Mouse (Mus musculus) spleen, embryonic (tissue): Measurements from ENCODE around the gene Nop2.

Experiments
- CTCF ChIA-PET: fragments of 350-600 bp; sonication (Branson Sonifier 250); formaldehyde crosslinking; loops from one replicate; lab custom pipeline; 2022; lab: Charles Lee

Gene Nop2

DNA sequence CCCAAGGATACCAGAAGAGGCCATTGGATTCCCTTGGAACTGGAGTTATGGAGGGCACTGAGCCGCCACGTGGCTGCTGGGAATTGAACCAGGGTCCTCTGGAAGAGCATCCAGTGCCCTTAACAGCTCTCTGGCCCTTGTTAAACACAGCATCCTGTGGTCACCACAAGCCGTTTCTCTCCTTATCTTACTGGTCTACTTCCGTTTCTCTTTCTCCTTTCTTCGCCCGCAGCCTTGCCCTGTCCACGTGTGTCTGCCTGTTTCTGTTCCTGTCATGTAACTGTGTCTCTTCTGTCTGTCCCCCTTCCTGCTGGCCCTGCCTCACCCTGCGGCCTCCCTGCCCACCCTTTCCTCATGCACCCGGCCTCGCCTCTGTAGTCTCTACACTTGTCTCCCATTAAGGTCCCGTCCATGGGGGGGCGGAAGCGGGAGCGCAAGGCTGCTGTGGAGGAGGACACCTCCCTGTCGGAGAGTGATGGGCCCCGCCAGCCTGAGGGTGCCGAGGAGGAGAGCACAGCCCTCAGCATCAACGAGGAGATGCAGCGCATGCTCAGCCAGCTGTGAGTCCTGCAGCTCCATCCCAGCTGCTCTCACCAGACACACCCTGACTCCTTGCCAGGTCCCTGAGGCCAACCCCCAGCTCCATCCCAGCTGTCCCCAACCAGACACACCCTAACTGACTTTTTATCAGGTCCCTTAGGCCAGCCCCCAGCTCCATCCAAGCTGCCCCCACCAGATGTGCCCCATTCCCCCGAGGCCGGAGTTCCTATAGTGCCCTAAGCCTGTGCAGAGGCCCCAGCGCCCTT is 20.7 kb downstream of the Nop2 start:
- CTCF ChIA-PET = interaction anchor here (0.6 kb wide), 1 partner anchor 114 kb away, joined by 3 read pairs; no protein-coding TSS in a partner anchor

DNA sequence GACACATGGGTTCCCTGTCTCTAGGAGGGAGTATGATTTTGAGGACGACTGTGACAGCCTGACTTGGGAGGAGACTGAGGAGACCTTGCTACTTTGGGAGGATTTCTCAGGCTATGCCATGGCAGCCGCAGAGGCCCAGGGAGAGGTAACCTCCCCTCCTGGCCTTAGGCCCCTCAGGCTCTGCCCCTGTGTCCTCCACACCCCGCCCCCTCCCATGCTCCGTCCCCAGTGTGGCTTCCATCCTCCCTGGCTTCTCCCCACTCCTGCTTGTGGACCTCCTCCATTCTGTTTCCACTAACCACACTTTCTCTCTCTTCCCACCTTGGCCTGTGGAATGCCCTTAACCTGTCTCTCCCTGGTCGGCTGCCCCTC is 21.3 kb downstream of the Nop2 start:
- CTCF ChIA-PET = no interaction called here

DNA sequence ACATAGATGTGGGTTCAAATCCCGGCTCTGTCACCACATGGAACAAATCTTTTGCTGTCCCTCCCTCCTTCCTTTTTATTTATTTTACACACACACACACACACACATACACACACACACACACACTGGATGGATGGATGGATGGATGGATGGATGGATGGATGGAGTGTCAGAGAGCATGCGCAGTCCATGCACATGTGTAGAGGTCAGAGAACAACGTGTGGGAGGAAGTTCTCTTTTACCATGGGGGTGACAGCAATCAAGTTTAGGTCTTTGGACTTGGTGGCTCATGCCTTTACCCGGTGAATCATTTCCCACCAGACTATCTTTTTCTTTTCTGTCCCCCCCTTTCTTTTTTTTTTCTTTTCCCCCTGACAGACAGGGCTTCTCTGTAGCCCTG is 22.0 kb downstream of the Nop2 start:
- CTCF ChIA-PET = no interaction called here

GRCm38 (mm10) chr6:125154550-125154949 is 22.8 kb downstream of the Nop2 start:
- CTCF ChIA-PET = no interaction called here

DNA sequence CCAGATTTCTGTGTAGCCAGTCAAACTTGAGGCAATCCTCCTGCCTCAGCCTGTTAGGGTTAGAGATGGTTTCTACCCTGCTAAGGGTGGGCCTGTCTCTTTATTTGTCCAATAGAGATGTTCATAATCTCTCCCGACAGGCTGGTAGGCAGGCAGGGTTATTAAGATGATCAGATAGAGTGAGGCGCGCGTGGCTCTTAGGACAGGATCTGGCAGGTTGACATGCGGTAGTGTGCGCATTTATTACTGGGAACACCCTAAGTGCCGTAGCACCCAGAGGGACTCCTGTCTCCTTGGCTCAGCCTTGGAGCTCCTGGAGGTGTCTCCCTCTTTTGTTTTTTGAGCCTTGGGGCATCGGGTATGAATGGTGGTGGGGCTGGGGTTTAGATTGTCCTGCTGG is 23.6 kb downstream of the Nop2 start:
- CTCF ChIA-PET = no interaction called here

GRCm38 (mm10) chr6:125156491-125156890 is 24.8 kb downstream of the Nop2 start:
- CTCF ChIA-PET = no interaction called here

DNA sequence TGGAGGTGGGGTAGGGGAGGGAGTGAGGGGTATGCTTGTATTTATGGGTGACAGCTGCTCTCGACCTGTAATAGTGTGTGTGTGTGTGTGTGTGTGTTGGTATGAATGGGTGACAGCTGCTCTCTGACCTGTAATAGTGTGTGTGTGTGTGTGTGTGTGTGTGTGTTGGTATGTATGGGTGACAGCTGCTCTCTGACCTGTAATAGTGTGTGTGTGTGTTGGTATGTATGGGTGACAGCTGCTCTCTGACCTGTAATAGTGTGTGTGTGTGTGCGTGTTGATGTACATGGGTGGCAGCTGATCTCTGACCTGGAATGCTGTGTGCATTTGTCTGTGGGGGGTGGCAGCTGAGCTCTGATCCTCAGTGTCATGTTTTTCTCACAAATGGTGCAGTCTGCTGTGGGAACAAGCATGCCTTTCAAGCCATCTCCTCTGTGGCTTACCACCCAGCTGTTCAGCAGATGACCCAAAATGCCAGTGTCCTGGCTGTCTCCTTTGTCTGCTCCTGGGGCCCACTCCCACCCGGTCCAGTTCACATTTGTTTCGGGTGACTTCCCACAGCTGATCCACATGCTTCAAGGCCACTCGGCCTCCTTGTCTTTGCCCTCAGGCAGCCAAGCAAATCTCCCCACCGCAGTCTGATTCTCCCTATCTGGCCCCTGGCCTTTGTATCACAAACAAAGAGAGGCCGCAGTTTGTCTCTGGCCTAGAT is 25.4 kb downstream of the Nop2 start:
- CTCF ChIA-PET = interaction anchor here (0.7 kb wide), 1 partner anchor 24 kb away, joined by 3 read pairs; no protein-coding TSS in a partner anchor

- CTCF ChIA-PET = no interaction called here
These were observed 27.3 kb downstream of the Nop2 start for GRCm38 (mm10) chr6:125158944-125159492.

GRCm38 (mm10) chr6:125159773-125160557 is 28.3 kb downstream of the Nop2 start:
- CTCF ChIA-PET = interaction anchor here (1.0 kb wide), 1 partner anchor 112 kb away, joined by 3 read pairs; no protein-coding TSS in a partner anchor

- CTCF ChIA-PET = interaction anchor here (1.0 to 1.1 kb wide), 2 partner anchors 112 to 114 kb away, joined by 3 read pairs; no protein-coding TSS in a partner anchor
These were observed 28.8 kb downstream of the Nop2 start for GRCm38 (mm10) chr6:125160558-125160853.

GRCm38 (mm10) chr6:125160854-125161760 is 29.4 kb downstream of the Nop2 start:
- CTCF ChIA-PET = interaction anchor here (0.6 to 1.8 kb wide), 3 partner anchors 64 to 114 kb away, joined by 3 to 4 read pairs (median 3); no protein-coding TSS in a partner anchor

- CTCF ChIA-PET = interaction anchor here (0.6 to 1.8 kb wide), 3 partner anchors 63 to 109 kb away, joined by 3 to 6 read pairs (median 4); no protein-coding TSS in a partner anchor
These were observed 30.3 kb downstream of the Nop2 start for GRCm38 (mm10) chr6:125161971-125162370.

- CTCF ChIA-PET = interaction anchor here (1.5 to 1.8 kb wide), 2 partner anchors 62 to 109 kb away, joined by 4 to 6 read pairs; no protein-coding TSS in a partner anchor
These were observed 31.1 kb downstream of the Nop2 start for GRCm38 (mm10) chr6:125162615-125163305.

DNA sequence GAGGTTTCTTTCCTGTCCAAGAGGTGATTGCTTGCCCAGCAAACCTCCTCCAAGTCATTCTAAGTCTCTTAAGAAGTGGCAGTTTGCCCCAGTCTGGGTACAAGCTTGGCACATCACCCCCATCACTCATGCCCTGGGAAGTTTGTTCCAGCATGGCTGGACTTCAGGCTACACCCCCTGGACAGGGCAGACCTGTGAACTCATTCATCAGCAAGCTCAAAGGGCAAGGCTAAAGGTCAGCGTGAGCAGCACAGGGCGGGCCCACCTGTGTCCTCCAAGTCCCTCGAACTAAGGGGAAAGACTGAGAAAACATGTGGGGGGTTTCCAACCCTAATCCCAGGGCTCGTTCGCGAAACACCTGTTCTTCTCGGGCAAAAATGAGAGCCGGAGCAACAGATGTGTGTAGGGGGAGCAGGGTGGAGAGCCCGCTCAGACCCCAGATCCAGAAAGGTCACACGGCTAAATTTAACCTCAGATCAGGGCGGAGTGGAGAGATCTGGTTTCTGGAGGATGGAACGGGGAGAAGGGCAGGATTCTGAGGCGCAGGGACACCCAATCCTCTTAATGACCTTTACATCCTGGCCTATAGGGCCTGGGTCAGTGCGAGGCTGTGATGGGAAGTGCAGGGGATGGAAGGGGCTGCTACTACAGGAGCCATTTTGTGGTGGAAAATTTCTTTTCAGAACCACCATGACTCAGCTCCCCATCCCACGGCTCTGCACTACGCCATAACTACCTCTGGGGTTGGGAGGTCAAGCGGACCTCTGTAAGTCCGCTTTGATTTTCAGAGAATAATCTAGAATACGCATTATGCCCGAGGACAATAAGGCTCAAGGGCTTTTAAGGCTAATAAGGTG is 32.3 kb downstream of the Nop2 start:
- CTCF ChIA-PET = no interaction called here

DNA sequence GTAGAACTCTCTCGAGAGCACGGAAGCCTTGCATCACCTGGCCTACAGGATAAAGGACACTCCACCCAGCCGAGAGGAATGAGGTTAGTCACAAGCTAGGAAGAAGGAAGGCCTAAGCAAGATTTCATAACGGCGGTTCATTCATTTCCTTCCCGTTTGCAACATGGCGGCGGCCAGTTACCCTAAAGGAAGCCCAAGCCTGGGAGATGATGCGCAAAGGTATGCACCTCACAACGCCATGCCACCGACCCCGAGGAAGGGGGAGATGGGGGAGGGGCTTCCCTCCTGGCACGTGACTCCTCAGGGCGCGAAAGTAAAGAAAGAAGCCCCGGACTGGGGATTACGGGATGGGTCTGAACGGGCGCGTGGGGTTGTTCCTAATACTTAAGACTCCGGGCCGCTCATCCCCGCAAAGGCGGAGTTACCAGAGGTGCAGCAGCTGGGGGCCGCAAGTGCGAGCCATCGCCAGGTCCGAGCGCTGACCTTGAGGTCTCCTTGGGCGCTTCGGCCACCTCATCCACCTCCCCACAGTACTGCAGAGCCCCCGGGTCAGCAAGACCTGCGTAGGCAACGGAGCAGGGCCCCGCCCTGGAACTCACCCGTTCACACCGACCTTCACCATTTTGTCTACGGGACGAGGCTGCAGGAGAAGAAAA is 33.1 kb downstream of the Nop2 start:
- CTCF ChIA-PET = no interaction called here

GRCm38 (mm10) chr6:125165328-125165891 is 33.7 kb downstream of the Nop2 start:
- CTCF ChIA-PET = interaction anchor here (0.5 kb wide), 1 partner anchor 436 kb away, joined by 3 read pairs; no protein-coding TSS in a partner anchor

GRCm38 (mm10) chr6:125166051-125166751 is 34.5 kb downstream of the Nop2 start, which contains the start of gene Gapdh:
Gene Gapdh, minus strand, starts transcription at chr6:125166467.
- CTCF ChIA-PET = interaction anchor here (0.5 to 0.6 kb wide), 2 partner anchors 249 to 435 kb away, joined by 3 to 4 read pairs; no protein-coding TSS in a partner anchor
